Mouse (Mus musculus) embryo, embryonic 10.5 days (tissue): ENCODE results near the gene Nhlrc2.
"Not testable (repeated sequence)": the region's sequence is repeated elsewhere in the genome, so short reads cannot be mapped to it uniquely, and the experiment has no call there.

Experiments
- DNase-seq: peaks from one replicate; pipeline ENCODE4 v3.0.0-alpha.2; 2015; ENCODE audit warnings: low spot score

Gene Nhlrc2

GRCm38 (mm10) chr19:56548230-56549032, at the start of gene Nhlrc2:
Gene Nhlrc2 (plus strand): TSS chr19:56548261.
- DNase-seq = peak; percentile 90

GRCm38 (mm10) chr19:56503069-56503468, 45.0 kb upstream of the Nhlrc2 start:
- not testable (repeated sequence) for DNase-seq

GRCm38 (mm10) chr19:56503525-56503924, 44.5 kb upstream of the Nhlrc2 start:
- not testable (repeated sequence) for DNase-seq

GRCm38 (mm10) chr19:56511207-56511606, 36.9 kb upstream of the Nhlrc2 start:
- DNase-seq = not testable (repeated sequence)

GRCm38 (mm10) chr19:56513527-56513926, 34.5 kb upstream of the Nhlrc2 start:
- DNase-seq = not testable (repeated sequence)

GRCm38 (mm10) chr19:56519408-56519807, 28.7 kb upstream of the Nhlrc2 start:
- not testable (repeated sequence) for DNase-seq

- DNase-seq = not testable (repeated sequence)
Measured at GRCm38 (mm10) chr19:56530529-56530928, 17.5 kb upstream of the Nhlrc2 start.

GRCm38 (mm10) chr19:56531251-56531650, 16.8 kb upstream of the Nhlrc2 start:
- DNase-seq = no peak

GRCm38 (mm10) chr19:56533291-56534071, 14.6 kb upstream of the Nhlrc2 start:
- no peak for DNase-seq

- no peak for DNase-seq
Measured at GRCm38 (mm10) chr19:56534337-56534736, 13.7 kb upstream of the Nhlrc2 start.

GRCm38 (mm10) chr19:56535064-56535463, 13.0 kb upstream of the Nhlrc2 start:
- DNase-seq = no peak

- DNase-seq = no peak
Measured at GRCm38 (mm10) chr19:56535765-56536164, 12.3 kb upstream of the Nhlrc2 start.

- DNase-seq = no peak
Measured at GRCm38 (mm10) chr19:56543320-56543719, 4.7 kb upstream of the Nhlrc2 start.

GRCm38 (mm10) chr19:56544681-56545388, 3.2 kb upstream of the Nhlrc2 start:
- no peak for DNase-seq

- no peak for DNase-seq
Measured at GRCm38 (mm10) chr19:56546031-56546430, 2.0 kb upstream of the Nhlrc2 start.

GRCm38 (mm10) chr19:56547456-56548229, 418 bp upstream of the Nhlrc2 start, which contains the start of gene Dclre1a:
Gene Dclre1a (minus strand): TSS chr19:56548222.
- DNase-seq = peak; percentile 75

- peak; percentile 66 for DNase-seq
Measured at GRCm38 (mm10) chr19:56549033-56549680, 1.1 kb downstream of the Nhlrc2 start.

GRCm38 (mm10) chr19:56553177-56553576, 5.1 kb downstream of the Nhlrc2 start:
- no peak for DNase-seq

- DNase-seq = no peak
Measured at GRCm38 (mm10) chr19:56555972-56556371, 7.9 kb downstream of the Nhlrc2 start.

- DNase-seq = no peak
Measured at GRCm38 (mm10) chr19:56562433-56563138, 14.5 kb downstream of the Nhlrc2 start.
